Mouse (Mus musculus) embryonic fibroblast, embryonic 13.5 days (primary cell): Measurements from ENCODE around the gene Ran.

Experiments
- CTCF ChIP-seq: IDR thresholded peaks from 2 replicates; pipeline ENCODE4 v1.5.1; 2011; ENCODE audit warnings: mild to moderate bottlenecking, control low read depth, low read length, moderate library complexity, borderline replicate concordance; ENCODE audit not compliant: insufficient read depth
- POLR2A ChIP-seq: IDR thresholded peaks from 2 replicates; pipeline ENCODE4 v1.6.1; 2011; ENCODE audit warnings: low read depth, mild to moderate bottlenecking, control low read depth, low read length, moderate library complexity

- TF ChIP-seq CTCF: no peak
- no peak for TF ChIP-seq POLR2A
Measured at GRCm38 (mm10) chr5:129064186-129064585, 44.3 kb downstream of the Ran start.
